Mouse (Mus musculus) adrenal gland, adult 8-10 months (tissue): Measurements from ENCODE around the gene Selenbp1. TPM values are rescaled to one million over a fixed set of nuclear protein-coding genes. Genes with fewer than 3 reads are reported as not detected.
A peak's percentile ranks its signal among the peaks of the same experiment; 100 is the strongest.
"Not testable (repeated sequence)": the region's sequence is repeated elsewhere in the genome, so short reads cannot be mapped to it uniquely, and the experiment has no call there.

Experiments used
- DNase-seq: peaks from one replicate; pipeline ENCODE4 v3.0.0; 2022
- total RNA-seq, 4 experiments: library from RNA; stranded (reverse); gene quantifications; 2 replicates each; pipeline ENCODE4 v1.2.4; 2022

Selenbp1 gene
- total RNA-seq: 10 to 100 TPM; 43.1 to 69.2 (median 57.5) TPM

DNA sequence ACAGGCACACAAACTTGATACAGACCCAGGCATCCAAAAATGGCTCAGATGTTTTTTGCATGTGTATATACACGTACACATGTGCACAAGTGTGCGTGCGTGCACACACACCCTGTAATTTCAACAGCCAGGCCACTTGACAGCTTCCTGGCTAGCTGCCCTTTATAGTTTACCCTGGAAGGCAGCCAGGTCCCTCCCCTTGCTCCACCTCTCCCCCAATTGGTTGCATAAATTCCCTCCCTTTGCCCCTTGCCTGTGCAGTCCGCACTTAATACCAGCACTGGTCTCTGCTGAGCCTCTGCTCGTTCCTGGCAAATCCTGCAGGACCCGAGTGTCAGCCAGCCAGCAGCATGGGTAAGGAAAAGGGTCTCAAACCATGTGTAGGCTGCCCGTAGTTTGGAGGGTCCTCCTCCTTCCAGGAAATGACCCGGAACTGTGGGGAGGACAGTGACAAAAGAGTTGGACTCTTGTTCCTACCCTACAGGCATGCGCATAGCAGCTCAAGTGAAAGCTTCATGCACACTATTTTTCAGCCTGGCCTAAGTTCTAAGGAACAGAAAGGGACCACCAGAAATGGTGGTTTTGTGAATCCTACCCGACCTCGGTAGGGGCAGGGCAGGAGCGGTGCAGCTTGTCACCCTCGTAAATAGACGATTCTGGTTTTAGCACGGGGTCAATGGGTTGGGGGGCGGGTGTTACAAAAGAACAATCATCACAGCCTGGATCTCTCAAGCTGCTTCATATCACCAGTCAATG lies at the start of gene Selenbp1:
Gene Selenbp1 (plus strand): TSS at position 248 of the 756 bp plus-strand sequence.
- DNase-seq: peak; percentile 89

DNA sequence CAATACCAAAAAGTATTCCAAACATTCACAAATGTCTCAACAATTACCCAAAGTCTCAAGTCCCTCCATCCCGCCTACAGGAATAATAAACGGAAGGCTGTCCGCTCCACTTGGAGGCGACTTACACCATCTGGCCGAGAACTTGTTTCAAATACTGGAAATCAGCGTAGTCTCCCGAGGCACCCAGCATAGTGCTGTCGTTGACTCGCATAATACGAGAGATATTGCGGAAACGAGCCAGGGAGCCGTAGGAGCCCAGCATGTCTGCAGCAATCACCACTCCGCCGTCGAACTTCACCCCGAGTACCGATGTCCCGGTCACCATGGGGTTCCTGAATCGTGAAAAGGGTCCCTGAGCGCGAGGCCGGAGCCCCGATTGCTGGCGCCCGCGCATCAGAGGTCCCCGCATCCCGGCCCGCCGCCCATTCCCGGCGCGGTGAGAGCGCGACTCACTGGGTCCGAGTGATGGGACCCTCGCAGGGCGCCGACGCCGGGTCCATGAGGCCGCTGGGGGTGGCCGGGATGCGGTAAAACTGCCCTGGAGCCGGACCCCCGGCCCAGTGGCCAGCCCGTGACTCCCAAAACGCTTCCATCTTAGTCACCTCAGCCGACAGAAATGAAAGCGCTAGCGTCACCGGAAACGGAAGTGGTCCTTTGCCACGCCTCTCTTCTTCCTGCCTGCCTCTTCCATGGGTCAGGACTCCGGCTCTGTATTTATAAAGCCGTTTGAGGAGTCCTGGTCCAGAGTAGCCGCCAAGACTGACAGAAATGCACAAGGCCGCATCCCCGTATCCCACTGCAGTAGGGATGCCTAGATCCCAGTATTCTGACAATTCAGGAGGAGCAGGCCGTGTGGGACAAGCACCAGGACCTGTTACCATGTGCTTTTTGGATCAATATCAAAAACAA lies 46.3 kb upstream of the Selenbp1 start, which contains the start of gene Psmb4:
Gene Psmb4 (minus strand): TSS at position 646 of the 909 bp plus-strand sequence.
- peak; percentile 78 for DNase-seq

- DNase-seq: peak; percentile 52
Measured at GRCm38 (mm10) chr3:94888595-94888994, 44.3 kb upstream of the Selenbp1 start.

GRCm38 (mm10) chr3:94894076-94894475 lies 38.8 kb upstream of the Selenbp1 start:
- DNase-seq: peak; percentile 39

GRCm38 (mm10) chr3:94902747-94903146 lies 30.1 kb upstream of the Selenbp1 start:
- peak; percentile 30 for DNase-seq

- not testable (repeated sequence) for DNase-seq
Measured at GRCm38 (mm10) chr3:94904759-94905158, 28.1 kb upstream of the Selenbp1 start.

- DNase-seq: no peak
Measured at GRCm38 (mm10) chr3:94906482-94906881, 26.4 kb upstream of the Selenbp1 start.

GRCm38 (mm10) chr3:94911050-94911693 lies 21.7 kb upstream of the Selenbp1 start:
- no peak for DNase-seq

GRCm38 (mm10) chr3:94913801-94914200 lies 19.1 kb upstream of the Selenbp1 start:
- no peak for DNase-seq

- no peak for DNase-seq
Measured at GRCm38 (mm10) chr3:94915903-94916741, 16.7 kb upstream of the Selenbp1 start.

DNA sequence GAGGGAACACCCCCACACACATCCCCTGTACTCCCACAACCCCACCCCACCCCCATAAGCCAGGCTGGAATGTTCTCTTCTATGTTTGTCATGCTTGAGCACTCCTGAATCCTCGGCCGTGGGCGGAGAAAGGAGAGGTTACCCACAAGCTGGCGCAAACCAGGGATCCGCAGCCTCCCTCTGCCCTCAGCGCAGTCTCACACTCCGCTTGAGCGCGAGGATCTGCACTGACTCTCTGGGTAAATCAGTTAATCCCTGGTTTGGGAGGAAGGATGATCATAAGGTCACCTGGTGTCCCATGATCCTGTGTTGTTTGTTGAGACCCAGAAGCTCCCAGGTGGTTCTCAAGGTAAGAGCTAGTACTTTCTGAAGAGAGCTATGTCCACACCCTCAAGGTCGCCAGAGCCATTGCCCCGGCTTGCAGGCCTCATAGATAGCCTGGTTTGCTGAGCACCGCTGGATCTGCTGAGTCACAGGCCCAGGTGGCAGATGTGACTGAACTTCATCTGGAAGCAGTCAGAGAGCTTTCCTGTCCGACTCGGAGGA lies 15.0 kb upstream of the Selenbp1 start:
- DNase-seq: no peak

DNA sequence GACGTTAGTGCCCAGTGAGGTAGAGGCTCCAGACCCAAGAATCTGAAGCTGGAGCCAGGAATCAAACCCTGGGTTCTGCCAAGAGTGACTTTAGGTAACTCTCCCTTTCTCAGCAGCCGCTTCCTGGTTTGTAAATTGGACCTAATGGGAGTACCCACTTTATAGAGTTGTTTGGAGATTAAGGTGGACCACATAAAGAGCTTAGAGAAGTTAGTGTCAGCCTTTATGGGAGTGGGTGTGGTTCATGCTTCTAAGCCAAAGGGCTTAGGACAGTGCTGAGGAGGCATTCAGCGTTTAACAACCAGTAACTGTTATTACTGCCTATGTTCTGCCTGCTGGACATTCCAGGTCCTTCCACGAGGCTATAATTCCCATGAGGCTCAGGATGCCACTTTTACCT lies 14.0 kb upstream of the Selenbp1 start:
- DNase-seq: no peak

DNA sequence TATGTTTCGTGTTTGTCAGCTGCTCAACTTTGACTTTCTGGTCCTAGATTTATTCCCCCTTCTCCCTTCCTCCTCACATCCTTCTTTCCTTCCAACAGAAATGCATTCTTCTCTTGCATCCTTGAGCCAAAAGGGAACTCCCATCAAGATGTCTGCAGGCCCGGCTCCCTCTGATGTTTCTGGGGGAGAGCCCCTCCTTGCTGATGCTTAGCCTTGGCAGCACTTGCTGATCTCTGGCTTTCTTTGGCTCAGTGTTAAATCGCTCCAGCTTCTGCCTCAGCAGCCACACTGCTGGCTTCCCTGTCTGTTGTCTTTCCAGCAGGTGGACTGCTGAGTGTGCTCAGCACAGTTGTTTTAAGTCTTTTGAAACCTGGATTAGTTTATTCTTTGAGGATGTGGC lies 11.8 kb upstream of the Selenbp1 start:
- no peak for DNase-seq

GRCm38 (mm10) chr3:94922333-94922732 lies 10.5 kb upstream of the Selenbp1 start:
- no peak for DNase-seq

- DNase-seq: no peak
Measured at GRCm38 (mm10) chr3:94924688-94925087, 8.2 kb upstream of the Selenbp1 start.

- not testable (repeated sequence) for DNase-seq
Measured at GRCm38 (mm10) chr3:94926301-94926736, 6.5 kb upstream of the Selenbp1 start.

GRCm38 (mm10) chr3:94928979-94929378 lies 3.9 kb upstream of the Selenbp1 start:
- DNase-seq: not testable (repeated sequence)

GRCm38 (mm10) chr3:94930386-94931266 lies 2.2 kb upstream of the Selenbp1 start:
- DNase-seq: not testable (repeated sequence)

DNA sequence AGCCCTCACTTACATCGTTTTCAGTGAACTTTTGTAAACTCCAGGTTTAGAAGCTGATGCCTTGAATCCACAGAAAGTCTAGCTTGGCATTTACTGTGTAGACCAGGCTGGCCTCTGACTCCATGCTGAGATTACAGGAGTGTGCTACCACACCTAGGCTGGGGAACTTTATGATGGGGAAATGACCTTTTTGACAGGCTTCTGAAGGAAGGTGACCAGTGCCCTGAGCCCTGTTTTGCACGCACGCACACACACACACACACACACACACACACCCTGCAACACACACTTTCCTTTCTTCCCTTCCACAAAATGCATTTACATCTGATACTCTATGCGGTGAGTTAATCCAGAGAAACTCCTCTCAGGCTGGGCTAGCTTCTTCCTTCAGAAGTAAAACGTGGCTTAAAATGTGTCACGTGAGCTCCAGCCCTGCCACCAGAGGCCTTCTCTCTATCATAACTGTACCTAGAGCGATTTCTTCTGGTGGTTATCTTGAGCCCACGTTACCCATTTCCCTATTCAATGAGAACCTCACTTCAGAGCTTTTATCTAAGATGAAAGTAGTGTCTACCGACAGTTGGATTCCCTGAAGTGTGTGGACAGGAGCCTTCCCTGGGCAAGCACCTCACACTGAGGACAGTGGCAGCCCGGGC lies 1.3 kb upstream of the Selenbp1 start:
- not testable (repeated sequence) for DNase-seq

- not testable (repeated sequence) for DNase-seq
Measured at GRCm38 (mm10) chr3:94932279-94932678, 577 bp upstream of the Selenbp1 start.
